Mouse (Mus musculus) lung, adult 2 months (tissue): Measurements from ENCODE around the gene Hsf5.

ENCODE experiments used
- CTCF ChIP-seq: fragments of 200-500 bp; IDR thresholded peaks from 2 replicates; pipeline ENCODE4 v1.5.1; 2011; ENCODE audit warnings: mild to moderate bottlenecking, low read length, control low read depth; ENCODE audit not compliant: insufficient read depth
- POLR2A ChIP-seq: fragments of 200-500 bp; IDR thresholded peaks from 2 replicates; pipeline ENCODE4 v1.6.1; 2011; ENCODE audit warnings: low read depth, mild to moderate bottlenecking, control low read depth, low read length, borderline replicate concordance; ENCODE audit errors: extremely low read depth

DNA sequence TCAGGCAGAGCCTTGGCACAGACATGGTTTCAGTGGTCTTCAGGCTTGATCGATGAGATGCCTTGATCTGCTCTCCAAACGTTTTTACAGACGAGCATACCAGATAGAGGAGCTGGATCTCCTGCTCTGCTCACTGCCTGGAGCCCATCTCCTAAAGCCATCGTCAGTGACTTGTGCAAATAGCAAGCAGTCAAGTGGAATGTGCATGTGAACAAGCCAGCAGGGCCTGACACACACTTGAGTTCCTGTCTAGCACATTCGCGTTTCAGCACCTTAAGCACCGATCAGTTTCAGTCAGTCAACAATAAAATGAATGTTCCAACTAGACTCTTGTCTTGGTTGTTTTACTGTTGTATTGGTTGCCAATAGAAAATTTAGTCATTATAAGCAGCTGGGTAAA is 42.3 kb downstream of the Hsf5 start:
- TF ChIP-seq CTCF (no peak), POLR2A (no peak)
